Mouse (Mus musculus) liver, postnatal 0 days (tissue): ENCODE measurements around the gene Glipr1l3.
"Not testable (repeated sequence)": the region's sequence is repeated elsewhere in the genome, so short reads cannot be mapped to it uniquely, and the experiment has no call there.

Experiments
- CTCF ChIP-seq: sonication (generic); IDR thresholded peaks from 2 replicates; pipeline ENCODE4 v1.5.1; 2016; ENCODE audit warnings: antibody characterized with exemption, low read depth
- EP300 ChIP-seq: IDR thresholded peaks from 2 replicates; pipeline ENCODE4 v1.6.1; 2016; ENCODE audit warnings: antibody characterized with exemption, low read depth, mild to moderate bottlenecking

GRCm38 (mm10) chr10:112105785-112106184 is 54.3 kb downstream of the Glipr1l3 start:
- peak; percentile 74 for TF ChIP-seq CTCF
- TF ChIP-seq EP300 = not testable (repeated sequence)
